Mouse (Mus musculus) hindbrain, postnatal 0 days (tissue): ENCODE measurements at regions not wholly inside any gene's neighbourhood (a gene's known extent, or its start where the extent isn't known, plus 50 kb on each side); places are given as distances from the start of the nearest gene placed in this dataset.

Source experiments
- ATAC-seq: fragments of 200-750 bp; cut with Nextera tagmentation; 2 replicates; pipeline ENCODE4 v1.8.0; 2017; ENCODE audit warnings: mild to moderate bottlenecking, moderate TSS enrichment, moderate library complexity
- DNase-seq: peaks from one replicate; pipeline ENCODE4 v3.0.0-alpha.2; 2015; ENCODE audit warnings: low spot score
- H3K27ac ChIP-seq: fragments of 300-500 bp; sonication (generic); 2 replicates; pipeline ENCODE4 v1.5.1; 2014; ENCODE audit warnings: mild to moderate bottlenecking
- H3K27me3 ChIP-seq: fragments of 300-500 bp; sonication (generic); 2 replicates; pipeline ENCODE4 v1.6.1; 2014; ENCODE audit warnings: low read length, mixed read lengths; ENCODE audit not compliant: insufficient read depth
- H3K36me3 ChIP-seq: fragments of 300-500 bp; sonication (generic); 2 replicates; pipeline ENCODE4 v1.6.1; 2014; ENCODE audit warnings: low read length, mixed read lengths; ENCODE audit not compliant: insufficient read depth
- H3K4me1 ChIP-seq: fragments of 300-500 bp; sonication (generic); 2 replicates; pipeline ENCODE4 v1.6.1; 2014; ENCODE audit warnings: antibody characterized with exemption, low read length, mixed read lengths; ENCODE audit not compliant: insufficient read depth
- H3K4me2 ChIP-seq: fragments of 300-500 bp; sonication (generic); 2 replicates; pipeline ENCODE4 v1.6.1; 2014; ENCODE audit warnings: low read depth, mild to moderate bottlenecking, low read length, moderate library complexity, mixed read lengths
- H3K4me3 ChIP-seq: fragments of 300-500 bp; sonication (generic); 2 replicates; pipeline ENCODE4 v1.5.1; 2014; ENCODE audit warnings: low read length
- H3K9ac ChIP-seq: fragments of 300-500 bp; sonication (generic); replicated peaks from 2 replicates; pipeline ENCODE4 v1.6.1; 2014; ENCODE audit warnings: mild to moderate bottlenecking, low read length, moderate library complexity, mixed read lengths
- H3K9me3 ChIP-seq: fragments of 300-500 bp; sonication (generic); 2 replicates; pipeline ENCODE4 v1.6.1; 2016; ENCODE audit warnings: low read length, mixed read lengths
- CTCF ChIP-seq: IDR thresholded peaks from 2 replicates; pipeline ENCODE4 v1.5.1; 2016; ENCODE audit warnings: antibody characterized with exemption, control low read depth, low read depth
- WGBS: fragments of 180-500 bp; shearing (Covaris S2); extraction: QIAGEN DNeasy Blood & Tissue Kit; methylation state at CpG from one replicate; pipeline ENCODE4 v1.1.7; 2014; 5-methylcytosine and 5-hydroxymethylcytosine counted together

- no peak for TF ChIP-seq CTCF
- Histone ChIP-seq H3K4me3 (no peak overlapping the region), H3K4me2 (no peak overlapping the region), H3K27me3 (no peaks in the 10 kb centered on the region), H3K9ac (no peak overlapping the region), H3K9me3 (no peaks in the 10 kb centered on the region), H3K4me1 (no peaks in the 10 kb centered on the region), H3K27ac (no peak overlapping the region), H3K36me3 (no peaks in the 10 kb centered on the region)
- ATAC-seq (peak; percentile 51; the same call in 1 of the 2 replicates), DNase-seq (no peak)
- WGBS, result 40% methylated on average over 5 of the region's 5 CpGs
Observed at GRCm38 (mm10) chr8:78001656-78002055, 211.4 kb upstream of the Ttc29 start.

- Histone ChIP-seq H3K4me3 (no peak overlapping the region), H3K36me3 (no peaks in the 10 kb centered on the region), H3K9me3 (no peaks in the 10 kb centered on the region), H3K4me1 (no peaks in the 10 kb centered on the region), H3K9ac (no peak overlapping the region), H3K27me3 (no peaks in the 10 kb centered on the region), H3K4me2 (no peak overlapping the region), H3K27ac (no peak overlapping the region)
- TF ChIP-seq CTCF, result no peak
- ATAC-seq (no peak), DNase-seq (no peak)
- 14% methylated on average over 3 of the region's 3 CpGs for WGBS
Observed at GRCm38 (mm10) chr8:78002071-78002470, 211.0 kb upstream of the Ttc29 start.

DNA sequence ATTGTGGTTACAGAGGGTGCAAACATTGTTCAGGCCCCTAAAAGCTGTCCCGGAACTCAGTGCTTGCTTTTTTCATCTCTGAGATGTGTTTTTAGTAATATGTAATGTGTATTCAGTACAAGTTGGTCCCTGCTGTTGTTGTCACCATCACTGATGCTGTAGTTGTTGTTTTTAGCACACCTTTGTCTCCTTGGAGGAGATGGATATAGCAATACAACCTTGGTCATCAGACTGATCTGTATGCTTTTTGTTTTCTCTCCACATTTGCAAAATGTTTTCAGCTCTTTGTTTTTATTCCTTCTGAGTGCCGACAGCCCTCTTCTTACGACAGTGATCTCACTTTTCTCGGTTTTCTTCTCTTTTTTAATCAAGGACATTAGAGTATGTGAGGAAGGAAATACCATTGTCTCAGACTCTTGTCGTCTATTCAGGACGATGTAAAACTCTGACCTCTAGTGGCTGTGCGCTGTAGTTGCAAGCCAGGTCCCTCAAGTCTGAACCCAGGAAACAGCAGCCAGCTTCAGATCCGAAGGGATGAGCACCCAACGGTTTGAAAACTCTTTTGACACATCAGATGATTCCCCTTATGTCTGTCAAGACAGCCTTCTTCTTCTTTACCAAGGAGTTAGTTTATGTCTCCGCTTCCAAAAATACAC, 209.1 kb upstream of the Ttc29 start:
- H3K9me3 ChIP-seq, result no peaks in the 10 kb centered on the region
- no peaks in the 10 kb centered on the region for H3K27me3 ChIP-seq
- H3K9ac ChIP-seq, result no peak overlapping the region
- no peaks in the 10 kb centered on the region for H3K36me3 ChIP-seq
- H3K27ac ChIP-seq, result no peak overlapping the region
- H3K4me2 ChIP-seq, result no peak overlapping the region
- DNase-seq, result peak; percentile 91
- no peaks in the 10 kb centered on the region for H3K4me1 ChIP-seq
- TF ChIP-seq CTCF, result peak; percentile 91
- ATAC-seq, result peak; percentile 86
- H3K4me3 ChIP-seq, result no peak overlapping the region
- 15% methylated on average over 10 of the region's 10 CpGs for WGBS

DNA sequence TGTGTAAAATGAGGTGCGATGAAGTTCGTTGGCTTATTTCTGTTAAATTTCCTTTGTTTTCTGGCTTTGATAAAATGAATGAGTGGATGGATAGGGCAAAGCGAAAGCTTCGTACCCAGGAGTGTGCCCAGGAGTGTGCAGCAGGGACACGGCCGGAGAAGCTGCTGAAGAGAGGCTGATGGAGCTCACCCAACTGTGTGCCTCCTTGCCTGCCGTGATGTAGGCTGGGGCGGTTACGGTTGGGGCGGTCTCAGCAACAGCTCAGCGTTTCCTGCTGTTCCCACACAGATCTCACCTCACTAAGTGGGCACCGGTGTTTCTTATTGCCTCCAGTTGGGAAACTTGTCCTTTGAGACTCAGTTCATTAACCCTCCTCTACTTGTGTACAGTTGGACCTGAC, 208.2 kb upstream of the Ttc29 start:
- WGBS, result 83% methylated on average over 12 of the region's 12 CpGs
- Histone ChIP-seq H3K27ac (no peak overlapping the region), H3K9me3 (no peaks in the 10 kb centered on the region), H3K36me3 (no peaks in the 10 kb centered on the region), H3K9ac (no peak overlapping the region), H3K27me3 (no peaks in the 10 kb centered on the region), H3K4me2 (no peak overlapping the region), H3K4me3 (no peak overlapping the region), H3K4me1 (no peaks in the 10 kb centered on the region)
- DNase-seq (no peak), ATAC-seq (no peak)
- TF ChIP-seq CTCF, result no peak

DNA sequence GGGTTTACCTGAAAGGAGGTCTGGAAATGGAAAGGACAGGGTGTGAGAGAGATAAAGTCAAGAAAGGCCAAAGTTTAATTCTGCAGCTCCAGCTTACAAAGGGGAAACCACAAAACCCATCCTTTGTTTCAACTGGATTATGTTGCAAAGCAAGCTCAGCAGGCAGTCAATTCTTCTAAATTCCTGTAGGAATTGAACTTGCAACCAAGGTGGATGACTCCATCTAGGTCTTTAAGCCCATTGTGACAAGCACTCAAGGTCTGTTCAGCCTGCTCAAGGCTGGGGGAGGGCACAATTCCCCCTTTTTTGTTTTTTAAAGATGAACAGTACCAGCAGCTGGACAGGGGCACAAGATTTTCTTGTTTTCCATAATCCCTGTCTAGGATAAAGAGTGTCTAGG, 200.0 kb upstream of the Ttc29 start:
- H3K27me3 ChIP-seq, result no peaks in the 10 kb centered on the region
- no peak overlapping the region for H3K4me2 ChIP-seq
- H3K9ac ChIP-seq, result no peak overlapping the region
- H3K36me3 ChIP-seq, result no peaks in the 10 kb centered on the region
- no peak for DNase-seq
- no peak for ATAC-seq
- no peak for TF ChIP-seq CTCF
- no peaks in the 10 kb centered on the region for H3K4me1 ChIP-seq
- no peak overlapping the region for H3K27ac ChIP-seq
- H3K4me3 ChIP-seq, result no peak overlapping the region
- no peaks in the 10 kb centered on the region for H3K9me3 ChIP-seq

DNA sequence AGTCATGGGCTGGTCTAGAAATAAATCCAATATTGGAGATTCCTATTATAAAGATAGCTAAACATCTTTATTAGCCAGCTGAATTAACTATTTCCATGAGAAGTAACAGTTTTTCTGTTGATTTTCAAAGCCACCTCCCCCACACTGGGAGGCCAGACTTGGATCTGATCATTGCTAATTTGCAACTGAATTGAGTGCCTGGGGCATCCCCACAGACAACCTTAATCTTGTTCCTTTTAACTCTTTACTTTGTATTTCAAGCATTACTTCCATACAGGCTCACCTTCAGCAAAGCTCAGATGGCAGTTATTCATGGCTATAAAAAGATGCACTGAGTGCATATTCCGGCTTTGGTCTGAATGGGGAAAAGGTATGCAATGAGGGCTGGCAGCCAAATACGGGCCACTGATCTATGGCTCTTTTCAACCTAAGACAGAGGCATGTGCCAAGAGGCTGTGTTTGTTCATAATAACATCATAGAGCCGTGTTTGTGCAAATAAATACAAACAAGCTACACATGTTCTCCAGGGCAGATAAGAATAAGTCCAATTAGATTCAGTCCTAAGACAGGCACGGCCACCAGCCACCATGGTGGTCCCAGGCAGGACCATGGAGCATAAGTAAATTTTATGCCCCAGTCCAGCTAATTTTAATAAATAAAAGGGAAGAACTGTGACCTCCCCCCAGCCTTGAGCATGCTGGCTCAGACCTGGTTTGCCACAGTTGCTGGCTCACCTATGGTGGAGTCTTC, 194.5 kb upstream of the Ttc29 start:
- Histone ChIP-seq H3K4me3 (no peak overlapping the region), H3K4me1 (no peaks in the 10 kb centered on the region), H3K36me3 (no peaks in the 10 kb centered on the region), H3K27me3 (no peaks in the 10 kb centered on the region), H3K9ac (no peak overlapping the region), H3K9me3 (no peaks in the 10 kb centered on the region), H3K4me2 (no peak overlapping the region), H3K27ac (no peak overlapping the region)
- ATAC-seq (no peak), DNase-seq (no peak)
- no peak for TF ChIP-seq CTCF
- WGBS, result 34% methylated on average over 4 of the region's 4 CpGs

DNA sequence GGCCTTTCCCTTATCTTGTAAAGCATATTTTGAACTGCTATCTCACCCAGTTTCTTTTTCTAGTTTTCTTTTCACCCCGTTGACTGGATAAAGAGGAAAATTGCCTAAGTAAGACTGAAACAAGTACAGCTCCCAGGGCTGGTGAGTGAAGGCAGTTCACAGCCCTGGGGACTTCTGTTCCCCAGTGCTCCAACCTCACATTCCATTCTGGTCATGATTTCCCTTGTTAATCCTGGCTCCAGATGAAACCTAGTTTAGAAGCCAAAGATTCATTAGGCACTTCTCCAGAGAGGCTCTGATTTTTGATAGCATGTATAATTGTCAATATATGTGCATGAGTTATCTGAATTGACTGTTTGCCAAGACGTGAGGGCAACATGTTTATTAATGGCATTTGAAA, 191.6 kb upstream of the Ttc29 start:
- no peak for ATAC-seq
- DNase-seq, result no peak
- Histone ChIP-seq H3K4me1 (no peaks in the 10 kb centered on the region), H3K36me3 (no peaks in the 10 kb centered on the region), H3K9me3 (no peaks in the 10 kb centered on the region), H3K27me3 (no peaks in the 10 kb centered on the region), H3K4me3 (no peak overlapping the region), H3K4me2 (no peak overlapping the region), H3K9ac (no peak overlapping the region), H3K27ac (no peak overlapping the region)
- no peak for TF ChIP-seq CTCF
- 67% methylated on average over 2 of the region's 2 CpGs for WGBS
